Mouse (Mus musculus): Measurements from ENCODE around the gene Ttc21a.

GRCm38 (mm10) chr9:119899446-119899845 lies 38.0 kb upstream of the Ttc21a start:
- TF ChIP-seq CTCF (IDR thresholded peaks at IDR 0.05; ENCODE audit: borderline replicate concordance, insufficient read depth, low read length) (no peak), POLR2A (IDR thresholded peaks at IDR 0.05; ENCODE audit: low read depth, low read length) (no peak)

Data from embryonic fibroblast, embryonic 13.5 days (primary cell).